Mouse (Mus musculus) E14TG2a.4 (cell line): ENCODE measurements around the gene Lhx5.

ENCODE experiments used
- CTCF ChIP-seq: conservative IDR thresholded peaks from 2 replicates; pipeline ENCODE4 v1.5.1; 2014; ENCODE audit warnings: low read length
- POU5F1 ChIP-seq: IDR thresholded peaks from 2 replicates; pipeline ENCODE4 v1.6.1; 2014; ENCODE audit warnings: low read length, borderline replicate concordance

- TF ChIP-seq CTCF = no peak
- TF ChIP-seq POU5F1 = no peak
Observed at GRCm38 (mm10) chr5:120393871-120394667, 37.4 kb upstream of the Lhx5 start.
